Mouse (Mus musculus): ENCODE data around the gene Hoxd8. TPM values are rescaled to one million over a fixed set of nuclear protein-coding genes. Genes with fewer than 3 reads are reported as not detected.

The Hoxd8 gene
- total RNA-seq, 1 experiment = 1.2 TPM

GRCm38 (mm10) chr2:74690338-74690716 lies 14.1 kb upstream of the Hoxd8 start:
- Histone ChIP-seq H3K9me3 (ENCODE audit: control insufficient read depth, insufficient read depth, low read depth, low read length) (no peaks in the 10 kb centered on the region), H3K36me3 (ENCODE audit: control insufficient read depth, insufficient read depth, low read length, poor library complexity, severe bottlenecking) (no peaks in the 10 kb centered on the region), H3K9ac (ENCODE audit: insufficient read depth, low read depth, low read length, poor library complexity, severe bottlenecking) (no peak overlapping the region), H3K27ac (ENCODE audit: insufficient read depth, low read depth, low read length, poor library complexity, severe bottlenecking) (no peak overlapping the region), H3K4me1 (ENCODE audit: control insufficient read depth in 2 of 2, insufficient read depth in 2 of 2, low read length in 2 of 2, poor library complexity in 1 of 2) (peaks cover 0 to 1% of the 10 kb centered on the region in 2 experiments; a peak in 1 of 4 replicates), H3K4me3 (ENCODE audit: insufficient read depth in 1 of 2, low read depth in 1 of 2, low read length in 2 of 2, poor library complexity in 1 of 2, severe bottlenecking in 1 of 2) (no peak overlapping the region)
- DNase-seq (ENCODE audit: low read depth, low spot score) = no peak
- in situ Hi-C loops (cut with MboI; ENCODE audit: low sequenced_read_pairs in 2 of 2, unreplicated experiment in 2 of 2) = loop anchor here in 1 of 2 experiments (5.0 to 25.0 kb wide), 2 partner anchors 47 to 897 kb away; no protein-coding TSS in a partner anchor
- TF ChIP-seq ZC3H11A (IDR thresholded peaks at IDR 0.05; ENCODE audit: borderline replicate concordance, low read depth, low read length) = no peak
- TF ChIP-seq ZNF384 (IDR thresholded peaks at IDR 0.05; ENCODE audit: low read depth, low read length) = no peak
- TF ChIP-seq MAFK (IDR thresholded peaks at IDR 0.05; ENCODE audit: insufficient read depth, low read depth, low read length) = no peak
- TF ChIP-seq HCFC1 (IDR thresholded peaks at IDR 0.05; ENCODE audit: borderline replicate concordance, insufficient read depth, low read length) = no peak
- no peak for TF ChIP-seq CHD2 (IDR thresholded peaks at IDR 0.05; ENCODE audit: low read depth, low read length)

GRCm38 (mm10) chr2:74691022-74691951 lies 13.1 kb upstream of the Hoxd8 start, which contains the start of gene Hoxd10:
Gene Hoxd10 (plus strand): TSS chr2:74691924.
- no peak within 1 kb of the TSS for H3K27ac ChIP-seq (ENCODE audit: insufficient read depth, low read depth, low read length, poor library complexity, severe bottlenecking)

GRCm38 (mm10) chr2:74691995-74692807 lies 12.2 kb upstream of the Hoxd8 start:
- no peak overlapping the region for H3K27ac ChIP-seq (ENCODE audit: insufficient read depth, low read depth, low read length, poor library complexity, severe bottlenecking)

More at GRCm38 (mm10) chr2:74691022-74691951, 13.1 kb upstream of the Hoxd8 start, which contains the start of gene Hoxd10:
- peaks cover 0 to 1% of the 10 kb centered on the region in 2 experiments; a peak in 1 of 4 replicates for H3K4me1 ChIP-seq (ENCODE audit: control insufficient read depth in 2 of 2, insufficient read depth in 2 of 2, low read length in 2 of 2, poor library complexity in 1 of 2)
- TF ChIP-seq CHD2 (IDR thresholded peaks at IDR 0.05; ENCODE audit: low read depth, low read length) (no peak), ZNF384 (IDR thresholded peaks at IDR 0.05; ENCODE audit: low read depth, low read length) (no peak), HCFC1 (IDR thresholded peaks at IDR 0.05; ENCODE audit: borderline replicate concordance, insufficient read depth, low read length) (no peak)
- H3K9me3 ChIP-seq (ENCODE audit: control insufficient read depth, insufficient read depth, low read depth, low read length) = no peaks in the 10 kb centered on the region
- peak within 1 kb of the TSS; percentile 39 to 52; a peak in 3 of 4 replicates for H3K4me3 ChIP-seq (ENCODE audit: insufficient read depth in 1 of 2, low read depth in 1 of 2, low read length in 2 of 2, poor library complexity in 1 of 2, severe bottlenecking in 1 of 2)
- H3K36me3 ChIP-seq (ENCODE audit: control insufficient read depth, insufficient read depth, low read length, poor library complexity, severe bottlenecking) = no peaks in the 10 kb centered on the region
- in situ Hi-C loops (cut with MboI; ENCODE audit: low sequenced_read_pairs in 2 of 2, unreplicated experiment in 2 of 2) = loop anchor here in 1 of 2 experiments (5.0 to 25.0 kb wide), 2 partner anchors 46 to 896 kb away; no protein-coding TSS in a partner anchor
- no peak for DNase-seq (ENCODE audit: low read depth, low spot score)
- H3K9ac ChIP-seq (ENCODE audit: insufficient read depth, low read depth, low read length, poor library complexity, severe bottlenecking) = no peak within 1 kb of the TSS

GRCm38 (mm10) chr2:74692808-74693431 lies 11.5 kb upstream of the Hoxd8 start:
- Histone ChIP-seq H3K9ac (ENCODE audit: insufficient read depth, low read depth, low read length, poor library complexity, severe bottlenecking) (no peak overlapping the region), H3K9me3 (ENCODE audit: control insufficient read depth, insufficient read depth, low read depth, low read length) (no peaks in the 10 kb centered on the region), H3K36me3 (ENCODE audit: control insufficient read depth, insufficient read depth, low read length, poor library complexity, severe bottlenecking) (no peaks in the 10 kb centered on the region), H3K4me1 (ENCODE audit: control insufficient read depth in 2 of 2, insufficient read depth in 2 of 2, low read length in 2 of 2, poor library complexity in 1 of 2) (peaks cover 0 to 1% of the 10 kb centered on the region in 2 experiments; a peak in 1 of 4 replicates), H3K27ac (ENCODE audit: insufficient read depth, low read depth, low read length, poor library complexity, severe bottlenecking) (no peak overlapping the region), H3K4me3 (ENCODE audit: insufficient read depth in 1 of 2, low read depth in 1 of 2, low read length in 2 of 2, poor library complexity in 1 of 2, severe bottlenecking in 1 of 2) (no peak overlapping the region)
- in situ Hi-C loops (cut with MboI; ENCODE audit: low sequenced_read_pairs in 2 of 2, unreplicated experiment in 2 of 2) = loop anchor here in 1 of 2 experiments (5.0 to 25.0 kb wide), 2 partner anchors 44 to 894 kb away; no protein-coding TSS in a partner anchor
- DNase-seq (ENCODE audit: low read depth, low spot score) = no peak
- TF ChIP-seq CHD2 (IDR thresholded peaks at IDR 0.05; ENCODE audit: low read depth, low read length) (no peak), MAFK (IDR thresholded peaks at IDR 0.05; ENCODE audit: insufficient read depth, low read depth, low read length) (no peak), ZNF384 (IDR thresholded peaks at IDR 0.05; ENCODE audit: low read depth, low read length) (no peak), HCFC1 (IDR thresholded peaks at IDR 0.05; ENCODE audit: borderline replicate concordance, insufficient read depth, low read length) (no peak), ZC3H11A (IDR thresholded peaks at IDR 0.05; ENCODE audit: borderline replicate concordance, low read depth, low read length) (no peak)

More at GRCm38 (mm10) chr2:74691995-74692807, 12.2 kb upstream of the Hoxd8 start:
- in situ Hi-C loops (cut with MboI; ENCODE audit: low sequenced_read_pairs in 2 of 2, unreplicated experiment in 2 of 2) = loop anchor here in 1 of 2 experiments (5.0 to 25.0 kb wide), 2 partner anchors 45 to 895 kb away; no protein-coding TSS in a partner anchor
- no peak overlapping the region for H3K9ac ChIP-seq (ENCODE audit: insufficient read depth, low read depth, low read length, poor library complexity, severe bottlenecking)
- H3K9me3 ChIP-seq (ENCODE audit: control insufficient read depth, insufficient read depth, low read depth, low read length) = no peaks in the 10 kb centered on the region
- no peak for DNase-seq (ENCODE audit: low read depth, low spot score)
- H3K36me3 ChIP-seq (ENCODE audit: control insufficient read depth, insufficient read depth, low read length, poor library complexity, severe bottlenecking) = no peaks in the 10 kb centered on the region
- H3K4me1 ChIP-seq (ENCODE audit: control insufficient read depth in 2 of 2, insufficient read depth in 2 of 2, low read length in 2 of 2, poor library complexity in 1 of 2) = peaks cover 0 to 1% of the 10 kb centered on the region in 2 experiments; a peak in 1 of 4 replicates
- TF ChIP-seq HCFC1 (IDR thresholded peaks at IDR 0.05; ENCODE audit: borderline replicate concordance, insufficient read depth, low read length) = no peak
- TF ChIP-seq CHD2 (IDR thresholded peaks at IDR 0.05; ENCODE audit: low read depth, low read length) = no peak
- TF ChIP-seq MAFK (IDR thresholded peaks at IDR 0.05; ENCODE audit: insufficient read depth, low read depth, low read length) = no peak
- TF ChIP-seq ZNF384 (IDR thresholded peaks at IDR 0.05; ENCODE audit: low read depth, low read length) = no peak
- no peak for TF ChIP-seq ZC3H11A (IDR thresholded peaks at IDR 0.05; ENCODE audit: borderline replicate concordance, low read depth, low read length)
- H3K4me3 ChIP-seq (ENCODE audit: insufficient read depth in 1 of 2, low read depth in 1 of 2, low read length in 2 of 2, poor library complexity in 1 of 2, severe bottlenecking in 1 of 2) = no peak overlapping the region

Data from ES-E14 (cell line).